Mouse (Mus musculus) left cerebral cortex, adult 2 months (tissue): Measurements from ENCODE around the gene Padi6. TPM values are rescaled to one million over a fixed set of nuclear protein-coding genes. Genes with fewer than 3 reads are reported as not detected.

Experiments used
- DNase-seq, 2 experiments: peaks; one replicate each; pipeline ENCODE4 v3.0.0; 2021 to 2022; ENCODE audit warnings: low spot score in 2 of 2, mixed read lengths in 1 of 2; ENCODE audit errors: extremely low spot score in 1 of 2
- H3K27ac ChIP-seq: fragments of 200-600 bp; 2 replicates; pipeline ENCODE4 v1.8.1; 2022
- H3K4me3 ChIP-seq: fragments of 200-600 bp; 2 replicates; pipeline ENCODE4 v1.8.1; 2022
- CTCF ChIP-seq: fragments of 200-600 bp; IDR thresholded peaks from 2 replicates; pipeline ENCODE4 v1.8.1; 2022; ENCODE audit warnings: antibody characterized with exemption, mild to moderate bottlenecking, moderate library complexity
- intact Hi-C: fragments of 180-260 bp; cut with DNase I; formaldehyde crosslinking; loops from one replicate; pipeline ENCODE4 v1.15.1; 2025
- long read RNA-seq, 2 experiments: library from polyadenylated mRNA; stranded (forward); transcript quantifications; one replicate each; pipeline ENCODE4 v2.0.0; 2021; ENCODE audit warnings: borderline mapping rate in 2 of 2
- total RNA-seq, 2 experiments: library from RNA; stranded (reverse); gene quantifications; 2 replicates each; pipeline ENCODE4 v1.2.3; 2021

Padi6 gene
- not detected for total RNA-seq
- long read RNA-seq, experiment 1, result 0 reads
- long read RNA-seq, experiment 2, partial matches to known transcripts, result 0 of 1 reads
- long read RNA-seq, experiment 2, other reads (novel, unspliced or antisense), result 1 of 1 reads

DNA sequence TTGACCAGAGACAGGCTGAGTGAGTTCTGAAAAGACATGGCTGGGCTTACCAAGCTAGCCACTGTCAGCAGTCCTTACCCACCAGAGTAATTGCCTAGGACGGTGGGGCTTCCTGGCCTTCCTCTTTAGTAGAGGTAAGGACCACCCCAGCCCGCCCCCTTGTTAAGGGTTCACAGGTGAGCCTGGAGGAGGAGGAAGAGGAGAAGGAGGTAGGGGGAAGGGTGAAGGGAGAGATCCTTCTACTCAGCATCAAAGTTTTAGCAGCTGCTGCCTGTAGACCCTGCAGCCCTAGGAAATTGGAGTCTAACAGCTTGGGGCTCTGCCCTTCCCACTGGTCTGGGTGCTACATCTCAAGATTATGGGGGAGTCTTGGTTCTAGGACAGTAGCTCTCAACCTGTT, at the start of gene Padi6:
Padi6 (minus strand) TSS at position 101 of the 400 bp plus-strand sequence.
- Histone ChIP-seq H3K27ac (no peak within 1 kb of the TSS), H3K4me3 (no peak within 1 kb of the TSS)
- intact Hi-C loops, result no loop called here
- no peak for TF ChIP-seq CTCF
- DNase-seq, result no peak

DNA sequence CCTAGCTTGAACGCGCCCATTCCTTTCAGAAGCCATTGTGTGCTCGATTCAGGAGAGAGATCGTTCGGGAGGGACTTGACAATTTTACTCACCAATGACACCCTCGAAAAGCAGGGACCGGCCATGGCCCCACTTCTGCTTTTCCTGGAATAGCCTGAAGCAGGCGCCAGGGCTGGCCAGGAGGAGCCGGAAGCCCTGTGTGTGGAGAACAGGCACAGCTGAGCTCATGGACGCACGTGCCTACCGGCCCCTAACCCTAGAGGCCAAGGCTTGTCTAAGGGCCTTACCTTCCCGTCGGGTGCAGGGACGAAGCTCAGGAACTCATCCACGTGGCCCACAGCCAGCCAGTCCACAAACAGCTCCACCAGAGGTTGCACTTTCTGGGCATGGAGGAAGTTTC, 48.6 kb upstream of the Padi6 start:
- no peak for DNase-seq
- Histone ChIP-seq H3K27ac (no peak overlapping the region), H3K4me3 (no peak overlapping the region)
- TF ChIP-seq CTCF, result no peak
- intact Hi-C loops, result no loop called here

DNA sequence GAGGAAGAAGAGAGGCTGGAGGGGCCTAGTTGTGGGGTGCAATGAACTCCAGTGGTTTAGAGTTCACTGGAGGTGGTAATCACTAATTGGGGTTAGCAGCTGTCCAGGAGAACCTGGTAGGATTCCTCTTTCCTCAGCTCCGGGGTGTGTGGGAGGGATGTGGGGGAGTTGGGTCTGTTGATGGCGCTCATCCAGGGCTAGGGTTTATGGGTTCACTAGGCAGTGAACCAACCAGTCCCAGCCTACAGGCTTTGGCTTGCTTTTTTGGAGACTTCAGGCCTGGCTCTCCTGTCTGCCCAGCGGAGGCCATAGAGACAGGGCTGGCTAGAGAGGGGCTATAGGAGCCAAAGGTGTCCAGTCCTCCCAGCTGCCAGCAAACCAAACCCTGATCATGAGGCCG, 47.5 kb upstream of the Padi6 start:
- DNase-seq, result no peak
- no peak overlapping the region for H3K27ac ChIP-seq
- intact Hi-C loops, result loop anchor here (1.0 kb wide), 1 partner anchor 112 kb away; no protein-coding TSS in a partner anchor
- no peak overlapping the region for H3K4me3 ChIP-seq
- no peak for TF ChIP-seq CTCF

DNA sequence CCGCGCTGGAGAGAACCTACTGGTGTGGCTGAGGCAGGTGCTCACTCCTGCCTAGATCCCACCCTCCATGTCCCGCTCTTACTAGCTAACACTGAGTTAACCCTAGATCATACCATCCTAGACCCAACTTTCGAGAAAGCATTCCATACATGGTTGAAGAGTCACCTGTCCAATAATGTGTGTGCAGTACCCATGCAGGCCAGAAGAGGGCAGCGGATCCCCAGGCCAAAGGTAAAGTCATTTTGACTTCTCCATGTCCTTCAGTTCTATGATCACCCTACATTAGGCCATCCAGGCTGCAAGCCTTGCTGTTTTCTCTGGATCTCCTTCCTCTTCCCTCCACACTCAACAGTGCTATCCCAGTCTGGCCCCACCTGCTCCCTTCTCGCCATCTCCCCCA, 46.5 kb upstream of the Padi6 start:
- H3K4me3 ChIP-seq, result no peak overlapping the region
- TF ChIP-seq CTCF, result peak; percentile 70
- intact Hi-C loops, result loop anchor here (1.0 kb wide), 1 partner anchor 113 kb away; no protein-coding TSS in a partner anchor
- DNase-seq, result peak; percentile 18 to 22
- H3K27ac ChIP-seq, result no peak overlapping the region

DNA sequence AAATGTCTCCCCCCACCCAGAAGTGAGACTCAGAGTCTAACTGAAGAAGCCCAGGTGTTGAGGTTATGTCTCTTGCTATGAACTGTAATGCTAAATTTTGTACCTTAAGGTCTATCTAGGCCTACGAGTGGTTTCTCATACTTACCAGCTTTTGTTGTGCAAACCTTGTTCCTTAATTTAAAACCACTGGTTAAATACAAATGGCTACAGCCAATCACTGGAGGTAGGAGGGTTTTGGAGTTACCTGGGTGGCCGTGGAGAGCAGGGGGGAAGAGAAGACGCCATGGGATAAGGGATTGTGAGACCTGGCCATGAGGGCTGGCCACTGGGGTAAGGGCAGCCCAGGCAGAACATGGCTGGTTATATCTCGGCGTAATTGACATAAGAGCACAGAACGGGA, 45.8 kb upstream of the Padi6 start:
- intact Hi-C loops, result no loop called here
- Histone ChIP-seq H3K4me3 (no peak overlapping the region), H3K27ac (no peak overlapping the region)
- no peak for DNase-seq
- no peak for TF ChIP-seq CTCF

DNA sequence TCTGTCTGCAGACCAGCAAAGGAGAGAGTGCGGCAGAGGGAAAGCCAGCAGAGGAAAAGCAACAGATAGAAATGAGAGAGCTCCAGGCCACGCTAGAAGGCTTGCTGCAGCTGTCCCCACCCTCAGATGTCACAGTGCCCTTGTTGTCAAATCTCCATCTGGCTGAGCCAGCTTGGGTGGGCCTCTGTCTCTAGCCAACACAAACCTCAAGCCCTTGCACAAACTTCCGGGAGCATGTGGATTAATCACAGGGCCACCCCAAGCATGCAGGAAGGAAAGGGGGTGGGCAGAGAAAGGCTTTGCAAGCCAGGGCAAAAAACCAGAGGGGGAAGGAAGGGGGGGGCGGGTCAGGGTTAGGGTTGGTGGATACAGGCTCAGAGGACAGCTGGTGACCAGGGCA, 45.0 kb upstream of the Padi6 start:
- DNase-seq, result no peak
- no peak overlapping the region for H3K27ac ChIP-seq
- no peak overlapping the region for H3K4me3 ChIP-seq
- no peak for TF ChIP-seq CTCF
- intact Hi-C loops, result no loop called here

DNA sequence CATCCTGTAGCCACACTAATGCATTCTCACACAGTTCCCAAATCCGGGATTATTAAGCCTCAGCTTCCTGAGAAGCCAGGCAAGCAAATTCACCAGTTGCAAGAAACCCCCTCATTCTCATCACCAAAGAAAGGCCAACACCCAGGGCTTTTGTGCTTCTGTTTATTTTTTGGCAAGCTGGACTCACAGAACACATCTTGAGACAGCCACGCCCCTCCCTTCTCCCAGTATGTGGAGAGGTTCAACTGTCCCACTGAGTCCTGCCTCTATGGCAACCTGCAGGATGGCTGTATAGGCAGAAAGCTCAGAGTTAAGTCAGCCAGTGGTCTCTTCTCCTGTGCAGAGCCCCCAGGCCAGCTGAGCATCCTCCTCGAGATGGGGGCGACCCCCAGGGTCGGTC, 42.8 kb upstream of the Padi6 start:
- Histone ChIP-seq H3K27ac (no peak overlapping the region), H3K4me3 (no peak overlapping the region)
- no peak for DNase-seq
- no peak for TF ChIP-seq CTCF
- intact Hi-C loops, result no loop called here

DNA sequence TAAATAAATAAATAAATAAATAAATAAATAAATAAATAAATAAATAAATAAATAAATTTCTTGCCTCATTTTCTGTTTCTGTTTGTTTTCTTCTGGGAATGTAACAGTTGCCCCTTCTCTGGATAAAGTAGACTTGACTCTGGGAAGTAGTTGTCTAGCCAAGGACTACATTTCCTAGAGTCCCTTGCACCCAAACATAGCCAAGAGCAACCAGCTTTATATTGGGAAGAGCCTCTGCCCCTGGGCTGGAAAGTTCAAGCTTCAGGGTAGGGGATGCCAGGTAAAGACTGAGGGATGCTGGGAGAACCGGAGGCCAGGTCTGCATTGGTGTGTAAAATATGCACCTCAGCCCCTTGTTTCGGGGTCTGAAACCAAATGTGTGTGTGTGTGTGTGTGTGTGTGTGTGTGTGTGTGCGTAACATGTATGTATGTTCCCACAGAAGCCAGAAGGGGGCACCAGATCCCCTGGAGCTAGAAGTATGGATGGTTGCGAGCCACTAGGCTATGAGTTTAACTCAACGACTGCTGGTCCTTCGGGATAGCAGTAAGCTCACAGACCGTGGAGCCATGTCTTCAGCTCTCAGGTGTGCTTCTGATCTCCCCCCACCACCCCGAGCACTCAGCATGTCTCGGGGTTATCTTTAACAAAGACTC, 42.0 kb upstream of the Padi6 start:
- intact Hi-C loops, result no loop called here
- DNase-seq, result no peak
- no peak overlapping the region for H3K27ac ChIP-seq
- no peak overlapping the region for H3K4me3 ChIP-seq
- no peak for TF ChIP-seq CTCF

DNA sequence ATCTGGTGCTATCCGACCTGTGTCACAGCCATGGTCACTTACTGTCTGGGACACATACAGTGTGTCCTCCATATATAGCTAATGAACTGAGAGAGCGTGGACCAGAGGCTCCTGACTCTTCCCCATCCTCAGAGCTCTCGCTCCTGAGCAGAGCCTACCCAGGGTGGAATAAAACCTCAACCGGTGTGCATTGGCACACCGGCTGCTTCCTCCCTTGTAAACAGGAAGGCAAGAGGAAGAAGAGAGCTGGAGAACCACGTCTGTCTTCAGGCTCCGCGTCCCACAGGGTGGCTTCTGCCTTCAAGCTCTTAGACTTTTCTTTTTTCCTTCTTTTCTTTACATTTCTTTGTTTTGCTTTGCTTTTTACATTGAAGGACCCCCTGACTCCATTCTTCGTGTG, 40.4 kb upstream of the Padi6 start:
- Histone ChIP-seq H3K4me3 (no peak overlapping the region), H3K27ac (no peak overlapping the region)
- intact Hi-C loops, result no loop called here
- TF ChIP-seq CTCF, result no peak
- DNase-seq, result no peak

DNA sequence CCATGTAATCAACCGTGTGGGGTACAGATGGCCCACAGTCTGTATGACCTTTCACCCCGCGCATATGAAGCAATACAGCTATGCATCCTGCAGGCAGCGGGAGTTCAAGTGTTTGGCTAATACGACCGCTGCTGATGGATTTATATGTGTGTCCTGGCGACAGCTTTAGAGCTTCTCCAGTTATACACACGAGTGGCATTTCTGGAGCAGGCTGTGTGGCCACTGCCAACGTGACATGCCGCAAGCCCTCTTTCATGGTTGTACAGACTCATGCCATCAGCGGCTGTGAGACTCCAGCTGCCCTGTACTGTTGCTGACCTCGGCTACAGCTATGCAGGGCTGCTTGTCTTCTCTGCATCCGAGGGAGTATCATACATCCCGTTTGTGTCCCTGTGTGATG, 38.1 kb upstream of the Padi6 start:
- no peak for TF ChIP-seq CTCF
- intact Hi-C loops, result no loop called here
- DNase-seq, result no peak

DNA sequence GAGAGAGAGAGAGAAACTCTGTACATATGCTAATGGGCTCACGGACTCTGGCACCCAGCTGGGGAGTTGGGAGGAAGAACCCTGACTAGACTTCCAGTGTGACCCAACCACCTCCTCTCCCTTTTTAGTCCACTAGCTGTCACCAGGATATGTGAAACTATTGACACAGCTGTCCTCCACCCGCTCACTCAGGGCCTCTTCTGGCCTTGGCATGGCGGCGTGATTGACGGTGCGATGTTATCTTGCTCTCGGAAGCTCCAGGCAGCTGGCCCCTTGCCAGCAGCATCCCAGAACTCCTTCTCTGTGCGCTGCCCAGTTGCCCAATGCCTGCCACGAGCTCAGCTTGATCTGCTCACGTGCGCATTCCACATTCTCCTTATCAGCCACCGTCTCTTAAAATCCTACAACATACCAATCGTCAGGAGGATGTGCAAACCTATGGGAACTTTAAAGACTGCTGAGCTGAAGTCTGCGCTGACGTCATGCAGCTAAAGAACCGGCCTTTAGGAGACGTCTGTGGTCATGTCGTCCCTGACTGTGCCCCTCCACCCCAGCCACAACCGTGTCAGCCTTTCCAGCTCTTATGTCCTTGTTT, 37.5 kb upstream of the Padi6 start:
- no peak for TF ChIP-seq CTCF
- no peak for DNase-seq
- intact Hi-C loops, result no loop called here
- Histone ChIP-seq H3K27ac (no peak overlapping the region), H3K4me3 (no peak overlapping the region)

More for the DNA sequence above, 38.1 kb upstream of the Padi6 start:
- H3K4me3 ChIP-seq, result no peak overlapping the region
- H3K27ac ChIP-seq, result no peak overlapping the region

DNA sequence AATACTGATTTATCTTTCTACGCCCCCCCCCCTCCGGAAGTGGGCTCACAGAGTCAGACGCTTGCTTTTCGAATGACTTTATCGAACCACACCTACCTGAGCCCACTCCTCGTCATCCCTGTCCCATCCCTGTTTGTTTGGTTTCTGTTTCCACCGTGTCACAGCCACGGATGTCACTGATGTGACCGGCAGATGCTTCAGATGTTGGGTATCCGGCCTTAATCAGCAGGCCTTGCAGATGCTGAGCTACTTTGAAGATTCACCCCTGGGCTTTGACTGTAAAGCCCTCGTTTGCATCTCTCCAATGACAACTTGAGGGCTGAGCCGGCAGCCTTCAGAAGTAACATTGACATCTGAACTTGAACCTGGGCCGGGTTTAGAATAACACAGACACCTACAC, 34.2 kb upstream of the Padi6 start:
- Histone ChIP-seq H3K4me3 (no peak overlapping the region), H3K27ac (no peak overlapping the region)
- intact Hi-C loops, result no loop called here
- no peak for DNase-seq
- no peak for TF ChIP-seq CTCF

DNA sequence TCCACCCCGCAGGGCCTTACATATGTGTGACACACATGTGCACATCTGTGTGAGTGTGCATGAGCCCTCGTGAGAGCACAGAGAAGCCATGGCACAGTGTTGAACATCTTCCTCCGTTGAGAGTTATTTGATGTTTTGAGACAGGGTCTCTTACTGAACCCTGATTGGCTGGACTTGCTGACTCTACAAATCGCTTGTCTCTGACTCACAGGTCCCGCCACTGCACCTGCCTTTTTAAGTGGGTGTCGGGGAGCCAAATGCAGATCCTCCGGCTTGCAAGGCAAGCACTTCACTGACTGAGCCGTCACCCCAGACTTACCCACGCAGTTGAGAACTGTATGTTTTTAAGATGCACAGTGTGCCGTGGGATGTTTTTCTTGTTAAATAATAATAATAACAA, 33.4 kb upstream of the Padi6 start:
- DNase-seq, result no peak
- TF ChIP-seq CTCF, result no peak
- intact Hi-C loops, result no loop called here
- Histone ChIP-seq H3K27ac (no peak overlapping the region), H3K4me3 (no peak overlapping the region)
